Mouse (Mus musculus): ENCODE results near the gene Ano6.

DNA sequence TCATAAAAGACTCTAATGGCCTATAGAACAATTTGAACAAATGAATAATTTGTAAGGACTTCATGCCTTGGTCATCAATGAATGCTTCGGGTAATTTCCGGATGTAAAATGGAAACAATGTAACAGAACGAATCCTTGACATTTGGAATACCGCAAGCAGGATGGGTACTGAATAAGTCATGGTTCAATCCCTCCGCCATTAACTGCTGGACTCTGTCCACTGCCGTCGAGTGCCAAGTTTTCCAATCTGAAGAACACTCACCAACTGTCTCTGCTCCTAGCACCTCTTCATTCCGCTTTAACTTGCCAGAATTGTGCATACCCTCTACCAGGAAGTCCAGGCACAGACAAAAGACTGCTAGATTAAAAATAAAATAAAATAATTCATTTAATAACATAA is 25.4 kb upstream of the Ano6 start:
- no peak for TF ChIP-seq CTCF (IDR thresholded peaks at IDR 0.05; ENCODE audit: extremely low read depth, insufficient read length, insufficient replicate concordance, low read depth, low read length)
- no peak for TF ChIP-seq POLR2A (IDR thresholded peaks at IDR 0.05; ENCODE audit: low read depth, low read length)

Measured in small intestine, adult 2 months (tissue).